Mouse (Mus musculus): Measurements from ENCODE around the gene Ccr8. TPM values are rescaled to one million over a fixed set of nuclear protein-coding genes. Genes with fewer than 3 reads are reported as not detected.
A peak's percentile ranks its signal among the peaks of the same experiment; 100 is the strongest.

Ccr8 gene
- total and polyA plus RNA-seq, 3 experiments, result not detected

- H3K4me3 ChIP-seq (ENCODE audit: control insufficient read depth in 1 of 2, insufficient read depth in 1 of 2, low read depth in 2 of 2, low read length in 2 of 2), result peak within 1 kb of the TSS; percentile 55 to 95
- peaks cover 33% of the 10 kb centered on the region for H3K79me2 ChIP-seq (ENCODE audit: control insufficient read depth, insufficient read depth, low read length, poor library complexity)
- no peaks in the 10 kb centered on the region for H3K27me3 ChIP-seq (ENCODE audit: control insufficient read depth in 1 of 2, insufficient read depth in 2 of 2, low read length in 2 of 2)
- H3K9ac ChIP-seq (ENCODE audit: control insufficient read depth, low read depth, low read length, poor library complexity, severe bottlenecking), result peak within 1 kb of the TSS; percentile 100
- peaks cover 0 to 7% of the 10 kb centered on the region in 2 experiments; a peak in 1 of 4 replicates for H3K4me1 ChIP-seq (ENCODE audit: control insufficient read depth in 1 of 2, insufficient read depth in 2 of 2, low read length in 2 of 2)
- no peaks in the 10 kb centered on the region for H3K9me3 ChIP-seq (replicated peaks; ENCODE audit: insufficient read depth, low read length)
- peaks cover 14 to 17% of the 10 kb centered on the region in 2 experiments for H3K36me3 ChIP-seq (ENCODE audit: control insufficient read depth in 1 of 2, insufficient read depth in 2 of 2, low read length in 2 of 2)
- H3K27ac ChIP-seq (ENCODE audit: control insufficient read depth, low read depth, low read length), result peak within 1 kb of the TSS; percentile 96
- DNase-seq (ENCODE audit: low read depth, low spot score), result peak; percentile 98
- TF ChIP-seq BHLHE40 (IDR thresholded peaks at IDR 0.05; ENCODE audit: borderline replicate concordance, low read depth, low read length), result no peak
- TF ChIP-seq JUND (IDR thresholded peaks at IDR 0.05; ENCODE audit: low read depth, low read length), result no peak
- no peak for TF ChIP-seq MAZ (IDR thresholded peaks at IDR 0.05; ENCODE audit: low read depth, low read length)
- TF ChIP-seq NELFE (IDR thresholded peaks at IDR 0.05; ENCODE audit: low read depth, low read length), result peak; percentile 92
- peak; percentile 87 for TF ChIP-seq MXI1 (IDR thresholded peaks at IDR 0.05; ENCODE audit: low read depth, low read length)
- no peak for TF ChIP-seq UBTF (IDR thresholded peaks at IDR 0.05; ENCODE audit: borderline replicate concordance, insufficient read depth, low read depth, low read length)
- TF ChIP-seq EP300 (IDR thresholded peaks at IDR 0.05; ENCODE audit: low read depth in 1 of 2, low read length in 2 of 2), result no peak
- no peak for TF ChIP-seq ZNF384 (IDR thresholded peaks at IDR 0.05; ENCODE audit: low read depth, low read length)
- TF ChIP-seq ZMIZ1 (IDR thresholded peaks at IDR 0.05; ENCODE audit: low read depth, low read length), result peak; percentile 82; the same call in 1 of the 2 replicates
- TF ChIP-seq RAD21 (IDR thresholded peaks at IDR 0.05; ENCODE audit: low read depth, low read length), result no peak
- TF ChIP-seq TCF12 (IDR thresholded peaks at IDR 0.05; ENCODE audit: low read depth, low read length), result peak; percentile 66
- no peak for TF ChIP-seq GABPA (IDR thresholded peaks at IDR 0.05; ENCODE audit: low read depth, low read length)
- TF ChIP-seq ETS1 (IDR thresholded peaks at IDR 0.05; ENCODE audit: low read depth, low read length), result no peak
- no peak for TF ChIP-seq GATA1 (IDR thresholded peaks at IDR 0.05; ENCODE audit: low read depth, low read length)
- no peak for TF ChIP-seq RCOR1 (IDR thresholded peaks at IDR 0.05; ENCODE audit: low read depth, low read length)
- no peak; the same call in 1 of the 2 replicates for TF ChIP-seq CHD1 (IDR thresholded peaks at IDR 0.05; ENCODE audit: low read depth, low read length)
- TF ChIP-seq NRF1 (IDR thresholded peaks at IDR 0.05; ENCODE audit: insufficient read depth, low read depth, low read length, poor library complexity, severe bottlenecking), result peak; percentile 75
- peak in 1 of 2 experiments; percentile 90; a peak in 2 of 4 replicates for TF ChIP-seq POLR2A (IDR thresholded peaks at IDR 0.05; ENCODE audit: control insufficient read depth in 1 of 2, insufficient read depth in 1 of 2, low read depth in 1 of 2, low read length in 2 of 2, poor library complexity in 1 of 2)
- peak; percentile 61; the same call in 1 of the 2 replicates for TF ChIP-seq POLR2AphosphoS5 (IDR thresholded peaks at IDR 0.05; ENCODE audit: borderline replicate concordance, low read depth, low read length)
- peak; percentile 90 for TF ChIP-seq POLR2AphosphoS2 (IDR thresholded peaks at IDR 0.05; ENCODE audit: low read length)
- TF ChIP-seq ZKSCAN1 (IDR thresholded peaks at IDR 0.05; ENCODE audit: low read depth, low read length), result no peak
- no peak for TF ChIP-seq SMC3 (IDR thresholded peaks at IDR 0.05; ENCODE audit: low read depth, low read length)
- no peak for TF ChIP-seq E2F4 (IDR thresholded peaks at IDR 0.05; ENCODE audit: borderline replicate concordance, low read depth, low read length)
- no peak; the same call in 1 of the 2 replicates for TF ChIP-seq KAT2A (conservative IDR thresholded peaks at IDR 0.05; ENCODE audit: low read depth, low read length)
- peak; percentile 72 for TF ChIP-seq SIN3A (IDR thresholded peaks at IDR 0.05; ENCODE audit: low read length)
- no peak for TF ChIP-seq USF1 (IDR thresholded peaks at IDR 0.05; ENCODE audit: low read depth, low read length)
- no peak for TF ChIP-seq USF2 (IDR thresholded peaks at IDR 0.05; ENCODE audit: borderline replicate concordance in 1 of 2, insufficient read depth in 1 of 2, low read depth in 1 of 2, low read length in 2 of 2)
- no peak for TF ChIP-seq MAFK (IDR thresholded peaks at IDR 0.05; ENCODE audit: borderline replicate concordance, low read depth, low read length)
- TF ChIP-seq MEF2A (IDR thresholded peaks at IDR 0.05; ENCODE audit: extremely low read depth, insufficient replicate concordance, low read depth, low read length, poor library complexity, severe bottlenecking), result no peak
- TF ChIP-seq ZC3H11A (IDR thresholded peaks at IDR 0.05; ENCODE audit: low read depth, low read length), result no peak
- TF ChIP-seq MYB (IDR thresholded peaks at IDR 0.05; ENCODE audit: low read depth, low read length), result no peak
- TF ChIP-seq CTCF (IDR thresholded peaks at IDR 0.05 in 2 of 3, conservative IDR thresholded peaks at IDR 0.05 in 1 of 3; ENCODE audit: control insufficient read depth in 1 of 3, insufficient read depth in 1 of 3, low read depth in 2 of 3, low read length in 3 of 3, poor library complexity in 1 of 3, severe bottlenecking in 1 of 3), result no peak
- peak; percentile 82 for TF ChIP-seq MAX (IDR thresholded peaks at IDR 0.05; ENCODE audit: low read length)
- peak; percentile 85 for TF ChIP-seq HCFC1 (IDR thresholded peaks at IDR 0.05; ENCODE audit: low read depth, low read length)
- TF ChIP-seq MYC (IDR thresholded peaks at IDR 0.05; ENCODE audit: low read depth, low read length), result peak; percentile 92; the same call in 1 of the 2 replicates
- TF ChIP-seq TAL1 (IDR thresholded peaks at IDR 0.05; ENCODE audit: low read length), result no peak
These were observed 35.8 kb downstream of the Ccr8 start, which contains the start of gene Rpsa for GRCm38 (mm10) chr9:120127538-120128251. Gene Rpsa (plus strand): TSS chr9:120127689.

Measured in MEL (cell line).